Mouse (Mus musculus): ENCODE measurements at regions not wholly inside any gene's neighbourhood (a gene's known extent, or its start where the extent isn't known, plus 50 kb on each side); places are given as distances from the start of the nearest gene placed in this dataset.
A peak's percentile ranks its signal among the peaks of the same experiment; 100 is the strongest.

DNA sequence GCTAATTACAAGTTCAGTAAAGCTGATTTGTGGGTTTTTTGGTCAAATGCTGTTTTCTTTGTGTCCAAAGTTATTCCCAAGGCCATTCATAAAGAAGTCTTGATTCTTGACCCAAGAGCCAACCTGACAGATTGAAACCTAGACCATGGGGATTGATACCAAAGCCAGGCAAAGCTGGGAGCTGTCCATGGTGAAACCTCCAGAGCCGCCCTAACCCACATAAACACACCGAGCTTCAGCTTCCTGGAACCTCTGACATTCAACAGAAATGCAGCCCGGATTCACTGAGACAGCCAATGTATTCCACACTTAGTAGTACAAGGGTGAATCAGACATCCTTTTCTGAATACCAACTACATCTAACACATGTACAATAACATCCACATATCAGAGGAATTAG lies 386.7 kb upstream of the Zdhhc25 start:
- DNase-seq (ENCODE audit: low spot score): peak; percentile 49

DNA sequence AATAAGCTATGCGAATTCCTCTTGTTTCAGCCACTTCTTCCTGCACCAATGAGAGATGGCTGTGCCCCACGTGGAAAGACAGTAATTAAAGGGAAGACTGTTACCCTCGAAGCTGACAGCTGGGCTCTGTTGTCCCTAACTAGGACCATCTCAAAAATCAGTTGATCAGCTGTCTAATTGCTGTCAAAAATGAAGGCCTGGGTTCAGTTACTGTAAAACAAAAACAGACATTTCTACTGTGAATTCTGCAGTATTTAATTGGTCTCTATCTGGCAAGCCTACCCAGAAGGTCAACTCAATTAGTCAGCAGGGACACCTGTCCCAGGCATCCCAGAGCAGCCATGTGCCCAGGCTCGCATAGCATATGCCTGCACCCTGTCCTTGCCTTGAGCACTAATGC lies 385.8 kb upstream of the Zdhhc25 start:
- no peak for DNase-seq (ENCODE audit: low spot score)

DNA sequence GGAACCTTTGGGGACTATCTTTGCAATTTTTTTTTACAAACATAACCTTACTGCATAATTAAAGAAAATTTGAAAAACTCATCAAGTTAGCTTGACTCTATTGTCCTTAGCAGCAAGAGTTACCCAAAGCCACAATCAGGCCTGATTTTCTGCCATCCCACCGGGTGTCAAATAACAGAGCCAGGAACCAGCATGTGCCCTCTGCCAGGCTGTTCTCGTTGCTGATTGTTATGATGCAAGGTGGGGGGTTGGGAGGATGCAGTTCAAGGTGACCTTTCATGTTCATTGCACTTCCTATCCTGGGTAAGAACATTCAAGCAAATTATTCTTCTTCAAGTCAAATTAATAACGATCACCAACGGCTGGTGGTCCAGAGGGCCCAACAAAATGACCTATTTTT lies 370.6 kb upstream of the Zdhhc25 start:
- DNase-seq (ENCODE audit: low spot score): no peak

DNA sequence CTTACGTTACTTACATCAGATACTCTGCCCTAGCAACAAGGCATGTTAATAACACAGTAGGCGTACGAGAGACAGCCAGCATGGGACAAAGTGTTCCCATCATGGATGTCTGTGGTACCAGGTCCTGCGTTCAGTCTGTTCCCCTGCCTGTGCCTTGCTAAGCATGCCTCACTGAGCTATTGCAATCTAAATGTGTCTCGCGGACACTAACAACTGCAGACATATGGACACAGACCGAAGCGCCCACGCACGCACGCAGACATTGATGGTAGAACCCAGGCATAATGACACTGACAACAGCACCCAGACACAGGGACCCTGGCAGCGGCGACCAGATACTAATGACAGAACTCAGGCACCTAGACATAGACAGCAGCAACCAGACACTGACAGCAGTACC lies 355.5 kb upstream of the Zdhhc25 start:
- no peak for DNase-seq (ENCODE audit: low spot score)

DNA sequence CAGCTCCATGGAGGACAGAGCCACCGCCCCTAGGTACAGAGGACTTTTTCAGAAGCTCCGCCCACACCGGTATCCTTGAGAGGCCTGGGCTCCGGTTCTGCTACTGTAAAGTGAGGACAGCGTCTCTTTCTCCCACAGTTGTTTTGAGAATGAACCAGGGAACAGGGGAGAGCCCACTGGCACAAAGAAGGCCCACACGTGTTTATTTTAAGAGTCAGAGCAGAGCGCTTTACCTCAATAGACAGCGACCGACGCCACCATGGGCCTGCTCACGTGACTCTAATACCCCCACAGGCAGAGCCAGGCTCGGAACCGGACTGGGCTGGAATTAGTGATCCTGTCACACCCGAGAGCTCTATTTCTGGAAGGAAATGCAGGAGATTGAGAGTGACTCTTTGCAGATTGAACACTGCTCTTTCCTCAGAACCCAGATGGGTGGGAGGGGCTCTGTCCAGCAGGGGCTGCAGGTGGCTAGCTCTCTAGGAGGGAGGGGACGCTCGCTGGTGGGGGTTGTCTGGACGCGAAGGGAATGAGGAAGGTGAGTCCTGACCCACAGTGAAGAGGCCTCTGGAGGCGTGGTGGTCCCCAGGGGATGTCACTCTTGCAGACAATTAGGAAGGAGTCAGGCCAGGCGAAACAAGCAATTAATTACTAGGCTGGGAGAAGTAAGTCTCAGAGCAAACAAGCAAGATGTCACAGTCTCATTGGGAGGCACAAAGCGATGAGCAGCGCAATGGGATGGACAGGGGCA lies 354.4 kb upstream of the Zdhhc25 start:
- DNase-seq (ENCODE audit: low spot score): no peak

DNA sequence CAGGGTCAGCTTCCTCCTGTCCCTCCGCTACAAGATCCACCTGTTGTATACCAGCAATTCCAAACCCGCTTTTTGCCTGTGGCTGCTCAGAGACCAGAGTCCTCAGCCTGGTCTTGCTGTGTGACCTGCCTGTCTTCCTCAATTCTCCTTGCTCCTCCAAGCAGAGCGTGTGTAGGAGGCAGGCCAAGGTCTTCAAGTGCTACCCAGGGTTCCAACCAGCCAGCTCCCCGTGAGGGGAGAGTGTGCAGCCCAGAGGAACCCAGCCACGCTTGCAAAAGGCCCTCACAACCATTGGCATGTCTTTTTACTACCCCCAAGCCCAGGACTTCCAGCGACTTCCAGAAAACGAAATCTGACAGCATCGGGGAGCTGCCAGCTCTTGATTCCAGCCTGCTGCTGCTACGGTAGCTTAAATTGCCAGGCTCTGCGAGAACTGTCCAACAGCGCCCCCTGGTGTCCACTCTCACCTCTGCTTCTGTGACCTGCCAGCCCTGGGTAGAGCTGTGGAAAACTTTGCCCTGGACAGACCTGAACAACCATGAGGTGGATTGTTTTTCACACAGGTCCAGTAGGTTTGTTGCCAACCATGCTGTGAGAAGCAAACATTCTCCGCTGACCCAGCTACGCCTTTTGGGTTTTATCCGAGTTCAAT lies 352.0 kb upstream of the Zdhhc25 start:
- peak; percentile 85 for DNase-seq (ENCODE audit: low spot score)

DNA sequence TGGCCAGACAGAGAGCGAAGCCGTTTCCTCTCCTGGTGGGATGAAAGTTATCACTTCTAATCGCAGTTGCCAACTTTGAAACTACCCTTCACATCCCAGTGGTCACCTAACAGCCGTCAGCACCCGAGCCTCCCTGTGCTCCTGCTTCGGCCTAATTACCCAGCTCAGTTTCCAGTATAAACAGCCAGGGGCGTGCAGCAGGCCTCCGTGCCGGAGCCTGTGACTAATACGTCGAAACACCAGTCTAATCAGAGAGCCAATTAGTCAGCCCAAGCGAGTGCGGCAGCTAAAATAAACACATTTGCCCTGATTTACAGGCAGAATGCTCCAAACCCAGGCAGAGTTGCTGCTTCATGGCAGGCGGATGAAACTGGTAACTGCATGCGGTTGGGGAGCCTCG lies 312.1 kb upstream of the Zdhhc25 start:
- no peak for DNase-seq (ENCODE audit: low spot score)

DNA sequence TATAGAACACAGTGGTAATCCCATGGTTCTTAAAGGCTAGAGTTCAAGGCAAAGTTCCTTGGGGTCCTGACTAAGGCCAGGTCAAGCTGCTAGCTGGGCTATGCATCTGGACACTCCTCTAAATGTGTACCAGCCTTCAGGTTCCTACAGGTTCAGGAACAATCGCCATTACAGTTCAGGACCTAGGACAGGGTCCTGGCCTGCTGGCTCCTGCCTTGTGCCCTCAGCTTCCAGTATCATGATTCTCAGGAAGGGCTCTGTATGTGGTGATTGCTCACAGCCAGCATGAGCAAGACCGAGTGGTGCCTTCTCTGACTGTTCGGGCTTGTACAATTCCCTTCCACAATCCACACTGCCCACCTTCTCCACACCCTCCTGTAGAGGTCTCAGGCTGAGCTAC lies 311.4 kb upstream of the Zdhhc25 start:
- peak; percentile 73 for DNase-seq (ENCODE audit: low spot score)

DNA sequence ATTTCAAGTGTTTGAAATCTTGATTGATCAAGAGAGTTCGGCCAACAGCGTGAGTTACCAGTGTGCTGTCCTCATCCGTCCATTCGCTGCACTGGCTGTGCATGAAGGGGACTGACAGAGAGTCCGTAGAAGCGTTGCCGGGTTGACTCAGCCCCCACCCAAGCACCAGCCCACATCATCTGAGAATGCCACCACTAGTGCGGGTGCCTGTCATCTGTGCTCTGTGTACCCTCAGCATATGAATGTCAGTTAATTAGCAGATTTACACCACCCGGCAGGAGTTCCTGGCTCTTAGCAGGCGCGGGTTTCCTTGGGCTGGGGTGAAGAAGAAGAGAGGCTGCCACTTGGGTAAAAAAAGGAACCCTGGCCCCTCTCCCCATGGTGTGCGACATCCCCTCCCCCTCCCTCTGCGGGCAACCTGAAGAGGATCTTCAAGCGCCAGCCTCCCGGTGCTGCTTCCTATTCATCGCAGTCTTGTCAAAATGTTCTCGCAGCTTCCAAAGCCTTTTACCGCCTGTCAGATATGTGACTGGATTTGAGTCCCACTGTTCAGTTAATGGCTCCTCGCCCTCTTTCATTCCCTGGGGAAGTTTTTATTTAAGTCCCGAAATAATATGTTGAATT lies 309.2 kb upstream of the Zdhhc25 start:
- DNase-seq (ENCODE audit: low spot score): no peak

DNA sequence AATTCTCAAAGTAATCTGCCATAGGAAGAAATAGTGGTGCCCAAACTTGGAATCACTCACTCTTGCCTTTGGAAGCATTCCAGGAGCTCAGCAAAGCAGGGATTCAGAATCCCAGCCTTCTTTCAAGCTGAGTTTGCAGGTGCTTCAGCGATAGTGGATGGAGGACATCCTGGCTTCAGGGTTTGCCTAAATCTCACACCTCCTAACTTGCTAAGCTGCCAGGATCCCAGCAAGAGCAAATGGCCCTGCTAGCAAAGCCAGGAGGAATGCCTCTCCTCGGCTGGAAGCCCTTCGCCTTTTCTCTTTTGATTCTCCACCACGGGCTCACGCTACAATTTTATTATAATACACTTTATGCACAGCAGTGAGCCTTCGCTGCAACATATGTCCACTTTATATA lies 301.0 kb upstream of the Zdhhc25 start:
- no peak for DNase-seq (ENCODE audit: low spot score)

DNA sequence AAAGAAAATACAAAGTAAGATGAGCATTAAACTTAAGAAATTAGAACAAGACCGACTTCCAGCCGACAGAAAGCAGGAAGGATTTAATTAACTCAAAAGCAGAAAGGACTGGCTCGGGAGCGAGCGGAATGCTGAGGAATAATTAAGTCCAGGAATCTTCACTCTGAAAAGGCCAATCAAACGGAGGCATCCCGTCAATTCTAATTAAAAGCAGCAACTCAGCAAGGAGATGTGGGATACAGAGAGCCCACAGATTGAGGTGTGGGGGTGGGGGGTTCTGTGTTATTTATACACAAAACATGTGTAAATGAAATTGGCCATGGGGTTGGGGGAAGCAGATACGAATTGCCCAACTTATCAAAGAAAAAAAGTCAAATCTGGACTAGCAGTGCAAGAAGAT lies 288.9 kb upstream of the Zdhhc25 start:
- no peak for DNase-seq (ENCODE audit: low spot score)

DNA sequence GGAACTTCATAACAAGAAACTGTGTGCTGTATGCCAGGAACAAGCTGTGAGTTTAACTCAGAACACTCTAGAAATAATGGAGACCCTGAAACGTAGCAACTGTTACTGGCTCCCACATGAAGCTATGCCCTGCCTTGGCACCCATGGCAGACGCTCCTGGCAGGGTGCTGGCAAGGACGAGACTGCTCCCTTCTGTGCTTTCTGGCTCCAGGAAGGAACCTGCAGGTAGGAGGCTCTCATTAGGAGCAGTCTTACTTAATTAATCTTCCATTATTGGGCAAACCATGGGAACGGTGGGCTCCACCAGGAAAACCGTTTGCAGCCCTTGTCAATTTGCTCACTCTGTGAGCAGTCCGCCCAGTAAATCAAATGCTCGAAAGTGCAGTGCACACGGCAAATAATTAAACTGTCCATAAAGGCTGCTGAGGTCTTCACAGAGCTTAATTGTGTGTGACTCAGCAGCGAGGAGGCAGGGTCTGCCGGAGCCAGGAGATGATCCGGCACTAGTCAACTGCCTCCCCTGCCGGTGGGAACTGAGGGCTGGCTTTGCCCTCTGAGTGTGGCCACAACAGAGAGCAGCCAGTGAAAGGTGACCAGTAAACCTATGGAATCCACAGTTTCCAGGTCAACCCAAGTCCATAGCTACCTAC lies 285.2 kb upstream of the Zdhhc25 start:
- DNase-seq (ENCODE audit: low spot score): no peak

DNA sequence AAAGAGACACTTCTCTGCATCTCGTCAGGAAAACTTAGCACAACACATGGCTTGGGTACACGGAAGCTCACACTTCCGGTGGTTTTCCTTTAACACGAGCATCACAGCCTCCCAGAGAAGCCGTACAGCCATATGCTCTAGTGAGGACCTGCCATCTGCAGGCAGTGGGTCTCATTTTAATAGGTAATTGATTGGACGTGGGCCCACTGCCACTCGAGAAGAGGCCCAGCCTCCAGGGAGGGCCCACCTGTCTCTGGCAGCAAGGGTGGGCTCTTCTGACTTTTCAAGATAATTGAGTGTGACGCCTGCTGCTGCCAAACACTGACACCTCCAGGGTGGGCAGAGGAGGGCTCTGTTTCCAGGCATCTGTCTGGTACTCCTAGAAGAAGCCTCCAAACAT lies 282.1 kb upstream of the Zdhhc25 start:
- no peak for DNase-seq (ENCODE audit: low spot score)

DNA sequence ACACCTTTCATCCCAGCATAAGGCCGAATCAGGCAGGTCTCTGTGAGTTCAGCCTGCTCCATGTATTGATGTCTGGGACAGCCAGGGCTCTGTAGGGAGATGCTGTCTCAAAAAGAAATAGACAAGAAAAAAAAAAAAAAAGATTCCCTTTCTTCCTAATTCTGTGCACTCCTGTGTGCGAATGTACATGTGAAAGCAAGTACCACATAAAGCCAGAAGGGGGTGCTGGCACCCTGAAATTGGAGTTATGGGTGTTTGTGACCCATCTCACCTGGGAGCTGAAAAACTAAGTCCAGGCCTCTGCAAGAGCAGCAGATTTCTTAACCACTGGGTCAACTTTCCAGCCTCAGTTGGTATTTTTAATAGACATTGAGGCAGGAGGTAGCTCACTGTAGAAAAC lies 280.6 kb upstream of the Zdhhc25 start:
- peak; percentile 31 for DNase-seq (ENCODE audit: low spot score)

DNA sequence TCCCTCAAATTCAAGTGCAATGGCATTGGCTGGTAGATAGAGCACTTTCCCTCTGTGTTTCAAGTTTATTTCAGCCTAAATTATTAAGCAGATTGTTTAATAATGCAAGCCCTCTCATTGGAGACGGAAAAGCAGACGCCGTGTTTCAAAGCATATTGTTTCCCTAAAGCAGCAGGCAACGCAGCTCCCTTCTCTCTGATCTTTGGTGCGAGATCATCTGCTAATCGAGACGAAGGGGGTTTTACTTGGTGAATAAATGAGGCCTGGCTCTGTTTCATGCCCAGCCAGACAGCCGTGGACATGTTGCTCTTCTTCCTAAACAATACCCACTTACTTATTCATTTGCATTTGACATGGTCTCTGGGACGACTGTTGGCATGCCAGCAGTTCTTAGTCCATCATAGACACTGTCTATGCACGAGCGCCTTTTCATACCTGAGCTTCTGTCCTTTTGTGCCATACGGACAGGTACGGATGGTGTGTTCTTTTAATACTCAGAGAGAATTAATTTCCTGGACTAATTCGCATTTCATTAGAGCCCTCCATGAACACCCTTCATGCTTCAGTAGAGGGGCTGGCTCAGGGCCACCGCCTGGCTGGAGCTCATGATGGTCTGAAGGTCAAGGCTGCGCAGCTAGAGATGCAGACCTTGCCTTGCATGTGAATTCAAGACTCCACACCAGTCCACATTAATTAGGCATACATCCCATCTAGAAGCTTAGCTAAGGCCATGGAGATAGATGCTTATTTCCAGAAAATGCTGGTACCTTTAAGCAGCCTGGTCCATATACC lies 276.3 kb upstream of the Zdhhc25 start:
- no peak for DNase-seq (ENCODE audit: low spot score)

DNA sequence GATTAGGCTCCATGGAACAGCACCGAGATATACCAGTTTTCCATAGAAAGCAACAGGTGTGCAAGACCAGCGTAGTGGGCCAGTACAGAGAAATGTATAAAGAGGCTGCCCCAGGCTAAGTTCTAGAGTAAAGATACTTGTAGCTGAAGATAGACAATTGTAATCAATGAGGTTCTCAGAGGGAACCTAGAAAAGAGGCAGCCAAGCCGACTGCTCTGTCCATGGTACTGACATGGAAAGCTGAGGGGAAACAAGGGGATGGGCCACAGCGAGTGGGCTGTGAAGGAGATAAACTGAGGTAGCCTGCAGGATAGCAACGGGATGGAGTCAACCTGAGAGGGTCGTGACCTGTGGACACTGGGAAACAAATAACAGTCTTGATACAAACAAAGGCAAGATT lies 275.0 kb upstream of the Zdhhc25 start:
- DNase-seq (ENCODE audit: low spot score): peak; percentile 54

DNA sequence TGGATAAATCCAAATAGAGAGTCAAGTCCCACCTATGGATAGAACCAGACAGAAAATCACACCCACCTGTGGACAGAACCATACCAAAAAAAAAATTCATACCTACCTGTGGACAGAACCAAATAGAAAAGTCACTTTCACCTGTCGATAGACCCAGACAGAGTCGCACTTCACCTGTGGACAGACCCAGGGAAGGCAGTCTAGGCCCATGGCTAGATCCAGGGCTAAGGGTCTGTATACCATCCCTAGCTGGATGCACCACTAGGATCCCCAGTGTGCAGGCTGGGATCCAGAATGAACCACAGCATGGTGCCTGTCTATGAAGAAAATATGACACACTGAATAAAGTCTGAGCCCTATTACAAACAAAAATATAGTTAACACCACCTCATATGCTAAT lies 246.9 kb upstream of the Zdhhc25 start:
- no peak for DNase-seq (ENCODE audit: low spot score)

DNA sequence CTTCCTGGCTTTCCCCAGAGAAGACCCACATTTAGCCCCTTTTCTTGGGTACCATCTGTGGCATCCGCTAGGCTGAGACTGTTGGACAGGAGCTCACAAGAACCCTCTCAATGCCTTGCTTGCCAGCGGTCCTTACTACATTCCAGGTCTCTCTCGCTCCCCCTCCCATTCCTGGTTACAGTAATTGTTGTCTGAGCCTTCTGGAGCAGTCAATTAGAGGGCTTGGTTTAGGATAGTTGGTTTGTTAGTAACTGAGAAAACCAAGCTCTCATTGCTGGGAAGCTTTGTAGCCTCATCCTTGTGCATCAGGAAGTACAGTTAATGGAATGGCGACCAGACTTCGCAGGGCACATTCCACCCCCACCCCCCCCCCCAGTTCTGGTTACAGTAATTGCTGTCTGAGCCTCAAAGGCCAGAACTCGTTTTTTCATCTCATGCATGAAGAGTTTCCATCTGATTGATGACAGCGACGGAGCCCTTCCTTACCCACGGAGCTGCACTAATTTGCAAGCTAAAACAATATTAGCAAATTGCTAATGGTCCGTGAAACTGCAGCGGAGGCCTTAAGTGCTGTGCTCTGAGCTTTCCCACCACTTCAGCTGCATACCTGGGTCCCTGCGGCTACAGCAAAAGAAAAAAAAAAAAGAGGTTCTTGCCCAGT lies 239.6 kb upstream of the Zdhhc25 start:
- DNase-seq (ENCODE audit: low spot score): peak; percentile 31

DNA sequence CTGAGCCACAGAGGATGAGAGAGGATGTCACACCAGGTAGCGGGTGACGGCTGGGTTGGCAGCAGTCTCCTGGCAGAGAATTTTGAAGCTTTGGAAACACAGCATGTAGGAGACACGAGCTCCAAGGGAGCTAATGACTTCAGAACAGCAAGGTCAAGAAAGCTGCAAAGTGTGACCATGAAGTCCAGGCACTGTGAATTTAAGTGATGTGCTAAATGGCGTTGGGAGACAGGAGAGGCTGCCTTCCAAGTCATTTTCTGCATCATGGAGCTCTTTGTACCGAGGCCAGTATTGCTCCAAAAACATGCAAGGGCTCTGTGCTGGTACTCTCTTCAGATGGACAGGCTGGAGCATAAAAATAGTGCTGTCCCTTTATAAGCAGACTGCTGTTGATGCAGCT lies 238.8 kb upstream of the Zdhhc25 start:
- no peak for DNase-seq (ENCODE audit: low spot score)

DNA sequence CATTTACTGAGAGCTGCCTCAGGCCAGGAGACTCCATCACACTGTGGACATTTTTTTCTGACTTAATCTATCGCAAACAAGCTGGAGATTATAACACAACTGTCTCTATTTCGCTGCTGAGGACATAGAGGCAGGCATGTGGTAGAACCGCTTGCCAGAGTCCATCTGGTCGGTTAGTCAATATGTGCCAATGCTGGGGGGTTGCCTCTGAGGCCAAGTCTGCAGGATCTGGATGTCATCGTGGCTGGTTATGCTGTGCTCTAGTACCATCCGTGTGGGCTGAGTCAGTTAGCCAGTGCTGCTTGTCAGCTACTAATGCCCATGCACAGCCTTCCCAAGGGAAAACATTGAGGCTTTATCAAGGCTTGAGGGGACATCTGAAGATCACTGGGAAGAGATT lies 237.1 kb upstream of the Zdhhc25 start:
- no peak for DNase-seq (ENCODE audit: low spot score)

DNA sequence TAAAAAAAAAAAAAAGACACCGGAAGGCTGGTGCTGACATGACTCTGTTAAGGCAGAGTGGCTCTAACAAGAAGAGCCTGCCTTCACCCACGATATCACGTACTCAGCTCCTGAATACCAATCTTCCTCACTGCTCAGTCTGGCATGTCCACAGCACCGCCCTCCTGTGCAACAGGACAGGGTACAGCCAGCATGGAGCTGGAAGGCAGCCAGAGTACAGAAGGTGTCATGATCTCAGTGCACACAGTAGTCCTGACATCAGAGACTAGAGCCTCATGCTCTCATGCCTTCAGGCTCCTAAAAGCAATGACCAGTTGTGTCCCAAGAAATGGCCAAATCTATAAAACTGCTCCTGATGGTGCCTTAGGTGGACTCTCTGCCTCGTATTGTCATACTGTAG lies 229.7 kb upstream of the Zdhhc25 start:
- no peak for DNase-seq (ENCODE audit: low spot score)

DNA sequence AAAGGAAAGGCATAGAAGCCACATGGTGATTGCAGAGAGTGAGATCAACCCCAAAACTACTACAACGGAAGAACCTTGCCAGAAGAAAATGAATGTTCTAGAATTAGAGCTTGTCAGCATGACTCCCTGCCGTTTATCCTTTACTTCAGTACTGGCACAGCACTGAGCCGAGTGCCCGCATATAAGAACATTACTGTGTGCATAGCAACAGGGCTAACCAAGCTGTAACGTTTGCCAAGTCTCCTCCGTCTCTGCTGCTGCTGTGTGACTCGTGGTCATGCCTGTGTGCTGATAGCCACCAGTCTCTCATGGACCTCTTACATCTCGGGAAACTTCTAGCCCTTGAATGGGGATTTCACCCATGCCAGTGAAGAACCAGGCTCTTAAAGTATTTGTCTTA lies 228.1 kb upstream of the Zdhhc25 start:
- DNase-seq (ENCODE audit: low spot score): no peak

All from embryo, embryonic 10 days (tissue).